Mouse (Mus musculus) adrenal gland, postnatal 25 days (tissue): ENCODE measurements at regions not wholly inside any gene's neighbourhood (a gene's known extent, or its start where the extent isn't known, plus 50 kb on each side); places are given as distances from the start of the nearest gene placed in this dataset.
"Not testable (repeated sequence)": the region's sequence is repeated elsewhere in the genome, so short reads cannot be mapped to it uniquely, and the experiment has no call there.

ENCODE experiments used
- DNase-seq: peaks from one replicate; pipeline ENCODE4 v3.0.0; 2021; ENCODE audit warnings: mixed read lengths

- DNase-seq: no peak
These were observed 140.7 kb upstream of the Gm12728 start for GRCm38 (mm10) chr4:105648820-105649446.

- DNase-seq: no peak
These were observed 140.2 kb upstream of the Gm12728 start for GRCm38 (mm10) chr4:105649447-105649833.

GRCm38 (mm10) chr4:105656071-105656655, 133.5 kb upstream of the Gm12728 start:
- DNase-seq: no peak

GRCm38 (mm10) chr4:105658581-105658980, 131.1 kb upstream of the Gm12728 start:
- no peak for DNase-seq

GRCm38 (mm10) chr4:105676690-105677089, 113.0 kb upstream of the Gm12728 start:
- DNase-seq: no peak

GRCm38 (mm10) chr4:105690716-105691115, 99.0 kb upstream of the Gm12728 start:
- no peak for DNase-seq

DNA sequence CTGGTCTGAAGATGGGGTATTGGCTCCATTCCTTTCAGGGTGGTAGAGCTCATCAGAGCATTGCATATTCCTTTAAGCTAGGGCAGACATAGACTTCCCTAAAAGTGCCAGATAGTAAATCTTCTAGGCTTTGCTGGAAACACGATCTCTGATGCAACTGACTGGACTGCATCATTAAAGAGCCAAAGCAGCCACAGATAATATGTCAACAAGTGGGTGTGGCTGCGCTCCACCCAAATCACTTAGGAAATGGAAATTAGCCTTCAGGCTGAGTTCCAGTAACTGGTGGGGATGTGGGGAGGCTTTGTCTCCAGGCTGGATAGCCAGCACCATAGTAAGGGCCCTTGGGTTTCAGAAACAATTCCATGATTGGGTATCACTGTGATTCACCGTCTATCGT, 97.3 kb upstream of the Gm12728 start:
- no peak for DNase-seq

DNA sequence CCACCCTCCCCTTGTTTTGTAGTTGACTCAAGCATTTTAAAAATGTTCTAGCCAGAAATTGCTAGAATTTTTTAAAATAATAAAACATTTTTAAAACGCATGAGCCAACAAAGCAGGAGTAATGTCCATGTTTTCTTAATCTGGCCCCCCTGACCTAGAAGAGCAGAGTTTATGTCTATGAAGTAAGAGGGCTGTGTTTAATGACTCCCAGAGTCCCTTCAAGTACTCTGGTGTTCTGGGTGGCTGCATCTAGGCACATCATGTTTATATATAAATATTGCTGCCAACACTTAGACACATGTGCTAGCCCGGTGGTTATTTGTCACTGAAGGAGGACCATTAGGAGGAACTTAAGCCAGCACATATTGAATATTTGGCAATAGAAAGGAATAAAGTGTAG, 93.8 kb upstream of the Gm12728 start:
- no peak for DNase-seq

DNA sequence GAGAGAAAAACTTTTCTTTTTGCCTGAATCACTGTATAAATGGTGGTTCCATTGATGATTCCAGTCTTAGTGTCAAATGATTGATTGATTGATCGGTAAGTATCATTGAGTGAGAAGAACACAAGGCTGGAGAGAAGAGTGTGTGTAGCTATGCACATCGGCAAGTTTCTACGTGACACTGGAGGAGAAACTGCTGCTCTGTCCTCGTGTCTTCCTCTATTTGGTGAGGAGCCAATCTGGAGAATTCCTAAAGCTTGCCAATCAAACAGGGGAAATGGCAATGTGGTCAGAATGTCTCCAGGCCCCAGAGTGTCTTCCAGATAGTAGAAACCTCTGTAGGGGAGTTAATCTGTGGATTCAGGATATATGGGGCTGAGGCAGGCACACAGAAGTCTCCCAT, 92.5 kb upstream of the Gm12728 start:
- no peak for DNase-seq

DNA sequence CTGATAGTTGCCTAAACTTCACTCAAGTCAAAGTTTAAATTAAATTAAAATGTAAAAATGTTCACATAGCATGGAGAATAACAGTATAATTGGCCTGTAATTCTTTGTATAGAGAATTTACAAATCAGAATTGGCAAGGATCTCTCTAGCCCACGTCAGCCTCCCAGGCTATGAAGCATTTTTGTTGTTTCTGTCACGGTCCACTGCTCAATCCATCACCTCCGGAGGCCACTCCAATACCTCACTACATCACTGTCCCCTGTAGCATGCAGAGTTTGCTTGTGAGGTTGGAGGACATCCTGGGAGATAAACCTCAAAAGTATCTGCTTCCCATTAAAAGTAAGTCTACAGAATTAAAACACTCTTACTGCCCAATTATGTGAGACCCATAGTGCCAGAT, 87.6 kb upstream of the Gm12728 start:
- DNase-seq: no peak

DNA sequence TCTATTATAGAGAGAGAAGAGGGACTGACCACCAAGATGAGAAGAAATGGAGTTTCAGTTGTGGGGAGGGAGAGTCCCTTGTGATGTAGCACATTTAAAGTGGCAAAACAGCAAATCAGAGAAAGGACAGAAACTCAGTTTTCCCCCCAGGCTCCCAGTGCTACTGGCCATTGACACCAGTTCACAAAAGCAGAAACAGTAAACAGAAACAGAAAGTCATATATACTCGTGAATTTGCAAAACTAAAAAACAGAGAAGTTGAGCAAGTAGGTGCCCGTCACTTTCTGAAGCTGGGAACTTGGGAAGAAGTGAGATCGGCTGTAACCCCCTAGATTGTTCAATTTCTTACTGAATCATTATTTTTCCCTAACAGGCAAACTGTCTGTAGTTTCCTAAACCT, 86.3 kb upstream of the Gm12728 start:
- DNase-seq: no peak

GRCm38 (mm10) chr4:105704271-105704670, 85.4 kb upstream of the Gm12728 start:
- no peak for DNase-seq

GRCm38 (mm10) chr4:105705996-105706395, 83.7 kb upstream of the Gm12728 start:
- DNase-seq: no peak

- no peak for DNase-seq
These were observed 81.4 kb upstream of the Gm12728 start for GRCm38 (mm10) chr4:105708080-105708796.

DNA sequence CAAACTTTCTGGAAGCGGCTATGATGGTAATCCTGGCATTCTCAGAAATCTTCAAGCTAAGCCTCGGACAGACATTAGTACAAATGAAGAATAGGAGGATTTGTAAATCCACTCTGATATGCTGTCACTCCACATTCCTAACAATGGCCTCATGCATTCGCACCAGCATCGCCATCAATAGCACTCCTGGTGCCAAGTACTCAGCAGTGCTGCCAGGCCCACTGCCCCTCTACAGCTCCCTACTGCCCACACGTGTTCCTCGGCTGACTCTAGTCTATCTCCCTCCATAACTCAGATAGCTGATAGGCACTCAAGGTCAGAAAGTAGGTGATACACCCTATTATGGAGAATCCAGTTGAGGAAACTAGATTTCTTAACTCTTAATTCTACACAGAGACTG, 75.7 kb upstream of the Gm12728 start:
- no peak for DNase-seq

GRCm38 (mm10) chr4:105718080-105718479, 71.6 kb upstream of the Gm12728 start:
- DNase-seq: no peak

DNA sequence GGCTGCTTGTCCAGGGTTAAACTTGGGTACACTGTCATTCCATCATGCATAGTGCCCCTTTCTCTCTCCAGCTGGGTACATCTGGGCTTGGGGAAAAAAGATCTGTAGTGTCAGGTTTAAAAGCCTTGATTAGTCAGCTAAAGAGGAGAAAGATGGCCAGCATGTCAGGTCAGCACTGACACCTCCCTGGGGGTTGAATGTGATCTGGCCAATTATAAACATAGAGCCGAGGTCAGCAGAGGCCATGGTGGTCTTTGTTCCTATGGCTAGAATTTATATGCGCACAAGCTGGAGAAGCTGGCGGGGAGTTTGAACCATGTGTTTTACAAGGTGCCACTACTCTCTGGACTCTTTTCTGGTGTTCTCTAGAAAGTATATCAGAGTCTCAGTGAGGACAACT, 61.0 kb upstream of the Gm12728 start:
- no peak for DNase-seq

- no peak for DNase-seq
These were observed 58.8 kb upstream of the Gm12728 start for GRCm38 (mm10) chr4:105730900-105731299.

GRCm38 (mm10) chr4:105735116-105735515, 54.6 kb upstream of the Gm12728 start:
- not testable (repeated sequence) for DNase-seq
